Mouse (Mus musculus): ENCODE results near the gene Ndufs6. TPM values are rescaled to one million over a fixed set of nuclear protein-coding genes. Genes with fewer than 3 reads are reported as not detected.

Gene Ndufs6
- polyA plus RNA-seq, 1 experiment from 2014 or later, result 326 TPM

DNA sequence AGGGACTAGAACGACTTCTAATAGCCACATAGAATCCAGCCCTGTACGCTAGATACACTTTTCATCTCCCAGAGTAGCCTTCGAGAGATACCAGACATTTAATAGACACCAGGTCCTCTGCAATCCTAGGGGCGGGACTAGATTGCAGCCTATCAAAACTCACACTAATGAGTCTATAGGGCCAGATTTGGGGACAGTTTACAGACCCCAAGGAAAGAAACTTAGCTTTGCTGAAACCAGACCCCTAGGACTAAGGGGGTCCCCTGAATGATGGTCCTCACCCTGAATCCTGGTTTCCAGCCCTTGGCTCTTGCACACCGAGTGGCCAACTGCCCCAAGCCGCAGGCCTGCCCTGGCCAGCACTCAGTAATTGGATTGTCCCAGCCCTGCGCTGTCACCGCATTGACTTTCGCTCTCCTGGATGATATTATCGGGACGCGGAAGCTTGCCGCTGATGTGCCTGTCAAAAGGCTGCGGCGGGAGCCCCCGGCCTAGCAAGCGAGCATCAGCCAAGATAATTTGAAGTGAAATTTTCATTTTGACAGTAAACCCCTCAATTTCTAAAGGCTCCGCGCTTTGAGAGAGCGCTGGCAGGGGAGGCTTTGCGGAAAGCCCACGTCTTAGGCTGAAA lies 57.8 kb downstream of the Ndufs6 start:
- 2% methylated on average over 22 of the region's 22 CpGs for WGBS
- ATAC-seq (ENCODE audit: low FRiP score) (no peak; the same call in 1 of the 2 replicates), DNase-seq (ENCODE audit: low spot score, missing footprints) (peak; percentile 93)
- no peaks in the 10 kb centered on the region for H3K9me3 ChIP-seq (ENCODE audit: control insufficient read depth, low read length)
- no peak overlapping the region for H3K27ac ChIP-seq (ENCODE audit: low read depth, low read length)
- no peak overlapping the region for H3K9ac ChIP-seq (ENCODE audit: low read length)
- H3K27me3 ChIP-seq (ENCODE audit: control insufficient read depth, insufficient read depth, low read length), result peaks cover 84% of the 10 kb centered on the region
- H3K36me3 ChIP-seq (ENCODE audit: control insufficient read depth, insufficient read depth, low read length), result no peaks in the 10 kb centered on the region
- 0 out of 2 replicates have a peak overlapping the region, but pooled peaks have one; percentile 19 for H3K4me3 ChIP-seq (ENCODE audit: low read depth, low read length)
- peak overlapping the region; percentile 54 for H3K4me2 ChIP-seq
- peaks cover 22% of the 10 kb centered on the region for H3K4me1 ChIP-seq (ENCODE audit: control insufficient read depth, insufficient read depth, low read length)

- H3K27me3 ChIP-seq (ENCODE audit: control insufficient read depth, insufficient read depth, low read length), result peaks cover 91% of the 10 kb centered on the region
- H3K36me3 ChIP-seq (ENCODE audit: control insufficient read depth, insufficient read depth, low read length), result no peaks in the 10 kb centered on the region
- H3K9ac ChIP-seq (ENCODE audit: low read length), result no peak overlapping the region
- 19% methylated on average over 3 of the region's 3 CpGs for WGBS
- H3K27ac ChIP-seq (ENCODE audit: low read depth, low read length), result no peak overlapping the region
- no peaks in the 10 kb centered on the region for H3K9me3 ChIP-seq (ENCODE audit: control insufficient read depth, low read length)
- no peak overlapping the region for H3K4me3 ChIP-seq (ENCODE audit: low read depth, low read length)
- ATAC-seq (ENCODE audit: low FRiP score), result no peak
- no peak overlapping the region for H3K4me2 ChIP-seq
- peaks cover 28% of the 10 kb centered on the region for H3K4me1 ChIP-seq (ENCODE audit: control insufficient read depth, insufficient read depth, low read length)
- peak; percentile 91 for DNase-seq (ENCODE audit: low spot score, missing footprints)
These were observed 58.5 kb downstream of the Ndufs6 start for GRCm38 (mm10) chr13:73269891-73270290.

Other genes with a start within 250 kb of the Ndufs6 start
- 0.41 and 0.87 TPM in 2 replicates for gene Irx4, start 68.1 kb downstream of the Ndufs6 start, polyA plus RNA-seq (2014; fragmentation: Nextera tagmentation; extraction: Ambion mirVana)
- 125 and 128 TPM in 2 replicates for gene Mrpl36, start within 50 bp of the Ndufs6 start, polyA plus RNA-seq (2014; fragmentation: Nextera tagmentation; extraction: Ambion mirVana)
- gene Lpcat1, start 138.7 kb upstream of the Ndufs6 start, polyA plus RNA-seq (2014; fragmentation: Nextera tagmentation; extraction: Ambion mirVana), result 52.0 and 53.5 TPM in 2 replicates
- 0.11 and 0.30 TPM in 2 replicates for gene Slc6a3, start 208.2 kb upstream of the Ndufs6 start, polyA plus RNA-seq (2014; fragmentation: Nextera tagmentation; extraction: Ambion mirVana)

Measured in midbrain, embryonic 11.5 days (tissue).